In the genomic region with DNA sequence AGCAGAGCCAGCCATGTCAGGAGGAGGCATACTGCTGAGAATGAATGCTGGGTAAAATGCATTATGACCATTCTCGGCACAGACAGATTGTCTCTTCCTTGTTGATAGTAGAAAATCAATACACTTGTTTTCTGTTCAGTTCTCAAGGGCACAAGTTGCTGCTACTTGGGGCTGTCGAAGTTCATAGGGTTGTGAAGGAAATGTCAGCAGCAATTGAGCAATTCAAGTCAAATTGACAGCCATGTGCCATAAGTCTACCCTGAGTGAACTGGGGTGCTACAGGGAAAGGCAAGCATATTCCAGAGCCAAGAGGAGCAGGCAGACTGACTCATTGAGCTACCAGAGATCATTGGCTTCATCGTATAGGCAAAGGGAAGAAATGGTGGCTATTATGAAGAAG, we compare ENCODE assay signal across 23 mouse cellular contexts.
DNase-seq lines count a peak whose midpoint lies in the region; ATAC-seq and TF ChIP-seq lines count a peak whose summit lies in the region.
"Had no signal": no experiment of that assay in that cellular context is flagged by ENCODE, and none has a peak within 500 bp of the region (broad histone marks: within the 10 kb centered on the region; RNA-seq: fewer than 3 reads in every experiment).

No protein-coding gene starts in this region.

- intact Hi-C loops in heart, postnatal 14 days (cut with DNase I) = no loop called here

- DNase-seq in cerebellum, postnatal 10 days = peak; percentile 5 to 25
- peak; percentile 41 for DNase-seq in heart, adult 11 months
- DNase-seq in heart, postnatal 14 days = no peak
- DNase-seq in liver, adult 2 months (ENCODE audit: extremely low read depth, low read depth, low spot score) = peak; percentile 61
- no peak for DNase-seq in liver, postnatal 0 days
- no peak for DNase-seq in liver
- DNase-seq: adrenal gland, adult 2 months; adrenal gland, adult 8-10 months; adrenal gland, postnatal 10 days; adrenal gland, postnatal 14 days; adrenal gland, postnatal 25 days; adrenal gland, postnatal 36 days; B cell, adult 2 months; cerebellum, adult 11 months; cerebellum, adult 11-12 months; cerebellum, adult 18-20 months had no signal

- peaks cover 1% of the 10 kb centered on the region; the same call in 1 of the 2 replicates for H3K4me1 ChIP-seq in liver, adult 2 months (ENCODE audit: control insufficient read depth, insufficient read depth, low read length)
- no peaks in the 10 kb centered on the region for H3K4me1 ChIP-seq in liver, embryonic 12.5 days
- no peaks in the 10 kb centered on the region for H3K4me1 ChIP-seq in liver, postnatal 0 days (ENCODE audit: insufficient read depth)

- no peaks in the 10 kb centered on the region for H3K9me3 ChIP-seq in liver, embryonic 12.5 days (replicated peaks)
- H3K9me3 ChIP-seq in liver, postnatal 0 days (ENCODE audit: low read length) = no peaks in the 10 kb centered on the region

- H3K9ac ChIP-seq in liver, adult 2 months (ENCODE audit: low read depth, low read length) = no peak overlapping the region
- H3K9ac ChIP-seq in liver, embryonic 12.5 days = no peak overlapping the region
- no peak overlapping the region for H3K9ac ChIP-seq in liver, postnatal 0 days (replicated peaks)

- no peak overlapping the region for H3K27ac ChIP-seq in liver, adult 2 months (replicated peaks; ENCODE audit: insufficient read depth, low read depth, low read length)
- no peak overlapping the region for H3K27ac ChIP-seq in liver, embryonic 12.5 days
- no peak overlapping the region for H3K27ac ChIP-seq in liver, postnatal 0 days (ENCODE audit: low read depth)

- H3K27me3 ChIP-seq in liver, adult 2 months (ENCODE audit: control insufficient read depth, insufficient read depth, low read length) = peaks cover 3% of the 10 kb centered on the region; the same call in 1 of the 2 replicates
- no peaks in the 10 kb centered on the region for H3K27me3 ChIP-seq in liver, embryonic 12.5 days (replicated peaks)
- H3K27me3 ChIP-seq in liver, postnatal 0 days (ENCODE audit: insufficient read depth, low read length) = no peaks in the 10 kb centered on the region
- H3K27me3 ChIP-seq: CH12.LX had no signal

- no peak for TF ChIP-seq EP300 in liver, postnatal 0 days (IDR thresholded peaks at IDR 0.05; ENCODE audit: low read depth)

- no peak for ATAC-seq in cerebellum, adult (ENCODE audit: insufficient number of reproducible peaks, low FRiP score, low TSS enrichment)
- ATAC-seq in liver, embryonic 12.5 days = no peak
- ATAC-seq in liver, postnatal 0 days = peak; percentile 67; the same call in 1 of the 2 replicates
- ATAC-seq: activated CD4-positive, CD25-positive, alpha-beta regulatory T cell, adult 4 months; CD4-positive, CD25-positive, alpha-beta regulatory T cell, adult 4 months; Patski had no signal

- 47% methylated on average over 3 of the region's 3 CpGs for WGBS in liver, adult 2 months
- 56% methylated on average over 3 of the region's 3 CpGs for WGBS in liver, embryonic 12.5 days (ENCODE audit: insufficient replicate concordance)
- 59% methylated on average over 3 of the region's 3 CpGs for WGBS in liver, postnatal 0 days (ENCODE audit: insufficient replicate concordance)

- TF ChIP-seq CTCF in liver, adult 2 months (IDR thresholded peaks at IDR 0.05; ENCODE audit: low read depth, low read length) = no peak
- TF ChIP-seq CTCF in liver, postnatal 0 days (IDR thresholded peaks at IDR 0.05; ENCODE audit: low read depth) = no peak

- no peak overlapping the region for H3K4me2 ChIP-seq in liver, embryonic 12.5 days
- H3K4me2 ChIP-seq in liver, postnatal 0 days (ENCODE audit: low read depth, low read length) = no peak overlapping the region

- no peaks in the 10 kb centered on the region for H3K36me3 ChIP-seq in liver, adult 2 months (ENCODE audit: control insufficient read depth, insufficient read depth, low read length)
- no peaks in the 10 kb centered on the region for H3K36me3 ChIP-seq in liver, embryonic 12.5 days
- no peaks in the 10 kb centered on the region for H3K36me3 ChIP-seq in liver, postnatal 0 days (replicated peaks; ENCODE audit: insufficient read depth, low read length)
- H3K36me3 ChIP-seq: G1E had no signal

- TF ChIP-seq POLR2A in liver, adult 2 months (IDR thresholded peaks at IDR 0.05; ENCODE audit: extremely low read depth, insufficient read depth, low read length) = no peak

- no peak overlapping the region for H3K4me3 ChIP-seq in liver, adult 2 months (ENCODE audit: insufficient read depth, low read depth, low read length)
- no peak overlapping the region for H3K4me3 ChIP-seq in liver, embryonic 12.5 days
- H3K4me3 ChIP-seq in liver, postnatal 0 days (ENCODE audit: low read depth, low read length) = no peak overlapping the region

- H3K79me2 ChIP-seq in liver, adult 2 months (ENCODE audit: control insufficient read depth, insufficient read depth, low read length) = no peaks in the 10 kb centered on the region

Comparison
In these comparisons a context has a peak if more than half of its experiments do, and no peak if none do; other contexts are left out.
1. DNase-seq: peak in cerebellum, postnatal 10 days (2 of 2), heart, adult 11 months (single experiment) and liver, adult 2 months (single experiment); none in heart, postnatal 14 days (0 of 2), liver, postnatal 0 days (single experiment) and liver (single experiment).